Mouse (Mus musculus) B cell, adult 2 months (primary cell): ENCODE measurements around the gene Sgca.
"Not testable (repeated sequence)": the region's sequence is repeated elsewhere in the genome, so short reads cannot be mapped to it uniquely, and the experiment has no call there.

Source experiments
- DNase-seq, 2 experiments: peaks; one replicate each; pipeline ENCODE4 v3.0.0; 2022

Gene Sgca

GRCm38 (mm10) chr11:94985822-94986221, 9.7 kb upstream of the Sgca start:
- DNase-seq = no peak

GRCm38 (mm10) chr11:94985140-94985539, 9.0 kb upstream of the Sgca start:
- no peak for DNase-seq

DNA sequence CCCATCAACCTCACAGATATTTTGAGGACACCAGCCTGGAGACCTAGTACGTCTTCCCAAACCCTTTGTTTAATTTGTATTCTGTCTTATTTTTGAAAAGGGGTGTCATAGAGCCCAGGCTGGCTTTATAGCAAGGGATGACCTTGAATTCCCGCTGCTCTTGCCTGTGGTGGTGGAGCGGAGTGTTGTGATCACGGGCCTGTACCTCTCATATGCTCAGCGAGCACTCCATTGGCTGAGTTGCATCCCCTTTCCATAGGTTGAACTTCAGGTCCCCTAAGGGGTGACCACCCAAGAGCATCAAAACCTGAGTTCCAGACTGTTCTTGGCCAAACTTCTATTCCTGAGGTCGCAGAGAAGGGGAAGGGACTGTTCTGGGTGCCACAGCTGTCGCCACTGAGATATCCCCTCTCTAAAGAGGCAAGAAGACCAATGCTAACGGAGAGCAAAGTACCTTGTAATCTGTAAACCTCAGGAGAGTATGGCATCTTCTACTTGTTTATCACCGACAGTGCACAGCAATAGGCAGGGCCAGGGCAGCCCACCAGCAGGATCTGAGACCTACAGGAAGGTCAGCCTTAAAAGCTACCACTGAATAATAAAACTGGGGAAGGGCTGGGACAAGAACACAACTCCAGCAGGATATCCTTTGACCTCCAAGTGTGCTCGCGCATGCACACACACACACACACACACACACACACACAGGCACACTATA, 3.5 kb upstream of the Sgca start:
- no peak for DNase-seq

GRCm38 (mm10) chr11:94978947-94979346, 2.8 kb upstream of the Sgca start:
- DNase-seq = peak; percentile 95 to 96

DNA sequence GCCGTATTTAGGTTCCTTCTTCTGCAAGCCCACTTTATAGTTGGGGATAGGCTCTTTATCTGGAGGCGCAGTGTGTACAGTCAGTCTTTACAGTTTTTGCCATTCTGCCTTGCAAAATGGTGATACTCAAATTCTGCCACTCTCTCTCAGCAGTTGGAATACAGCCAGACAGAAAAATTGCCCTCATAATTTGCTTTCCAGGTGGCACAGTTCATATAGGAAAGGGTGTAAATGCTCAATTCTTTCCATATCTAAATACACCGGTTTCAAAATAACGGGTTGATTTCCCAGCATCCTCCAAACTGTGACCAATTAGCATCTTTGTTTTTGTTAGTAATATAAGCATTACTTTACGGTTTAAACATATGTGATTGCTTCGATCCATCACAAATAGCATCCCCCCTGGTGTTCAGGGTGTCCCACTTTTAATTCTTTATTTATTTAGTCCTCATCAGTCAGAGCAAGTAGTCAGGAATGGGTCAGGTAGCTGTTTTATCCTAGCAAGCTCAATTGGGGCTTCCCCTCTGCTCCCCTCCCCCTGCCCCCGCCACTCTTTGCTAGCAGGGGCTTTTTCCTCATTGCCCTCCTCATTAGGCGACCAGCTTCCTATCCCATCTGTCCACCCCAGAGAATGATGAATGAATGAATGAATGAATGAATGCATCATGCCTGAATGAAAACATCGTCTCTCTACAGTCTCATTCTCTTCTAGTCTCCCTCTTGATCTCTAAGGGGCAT, 2.2 kb upstream of the Sgca start:
- DNase-seq = no peak

DNA sequence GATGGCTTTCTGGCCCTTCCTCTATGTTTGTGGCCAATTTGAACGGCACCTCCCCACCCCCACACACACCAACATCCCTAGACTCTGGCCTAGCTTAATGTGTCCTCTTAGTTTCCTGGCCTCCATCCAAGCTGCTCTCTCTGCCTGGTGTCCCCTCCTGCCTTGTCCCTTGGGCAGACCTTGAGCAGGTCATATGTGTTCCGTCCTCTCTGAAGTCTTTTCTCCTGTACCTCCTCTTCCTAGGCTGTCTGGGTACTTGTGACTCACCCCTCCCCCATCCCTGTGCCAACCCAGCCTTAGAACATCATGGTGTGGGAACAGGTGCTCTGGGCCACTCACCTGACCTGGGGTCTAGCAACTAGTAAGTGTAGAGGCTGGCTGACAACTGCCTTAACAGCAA, 1.2 kb downstream of the Sgca start:
- no peak for DNase-seq

- DNase-seq = no peak
Observed at GRCm38 (mm10) chr11:94973313-94973712, 2.8 kb downstream of the Sgca start.

DNA sequence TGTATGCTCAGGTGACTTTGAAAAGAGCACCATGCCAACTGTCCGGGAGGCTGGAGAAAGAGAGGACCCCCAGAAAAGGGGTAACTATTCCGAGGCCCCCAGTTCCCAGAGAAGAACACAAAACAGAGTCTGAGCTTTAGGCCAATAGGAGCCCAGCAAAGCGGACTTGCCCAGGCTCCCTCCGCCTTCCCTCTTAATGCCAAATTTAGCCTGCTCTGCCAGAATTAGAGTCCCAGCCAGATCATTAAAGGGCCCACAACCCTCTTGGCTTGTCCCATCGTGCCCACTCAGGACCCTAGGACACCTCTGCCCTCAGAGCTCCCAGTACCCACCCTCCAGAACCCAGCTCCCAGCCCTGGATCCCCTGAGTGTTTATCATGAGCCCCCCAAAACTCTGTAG, 3.2 kb downstream of the Sgca start:
- no peak for DNase-seq

GRCm38 (mm10) chr11:94971895-94972615, 4.1 kb downstream of the Sgca start:
- peak in 1 of 2 experiments; percentile 5 for DNase-seq

GRCm38 (mm10) chr11:94970210-94970943, 5.8 kb downstream of the Sgca start:
- DNase-seq = peak; percentile 65 to 66

DNA sequence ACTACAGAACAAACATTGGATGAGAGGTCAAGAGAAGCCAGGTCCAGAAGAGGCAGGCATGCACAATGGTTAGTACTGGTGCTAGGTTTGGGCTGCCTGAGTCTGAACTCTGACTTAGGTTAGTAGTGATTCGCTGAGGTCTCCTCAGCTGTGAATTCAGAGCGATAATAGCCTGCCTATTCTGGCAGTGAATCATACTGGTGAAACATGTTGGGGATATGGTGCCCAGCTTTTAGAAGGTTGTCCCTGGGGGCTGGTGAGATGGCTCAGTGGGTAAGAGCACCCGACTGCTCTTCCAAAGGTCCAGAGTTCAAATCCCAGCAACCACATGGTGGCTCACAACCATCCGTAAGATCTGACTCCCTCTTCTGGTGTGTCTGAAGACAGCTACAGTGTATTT, 6.4 kb downstream of the Sgca start:
- not testable (repeated sequence) for DNase-seq

DNA sequence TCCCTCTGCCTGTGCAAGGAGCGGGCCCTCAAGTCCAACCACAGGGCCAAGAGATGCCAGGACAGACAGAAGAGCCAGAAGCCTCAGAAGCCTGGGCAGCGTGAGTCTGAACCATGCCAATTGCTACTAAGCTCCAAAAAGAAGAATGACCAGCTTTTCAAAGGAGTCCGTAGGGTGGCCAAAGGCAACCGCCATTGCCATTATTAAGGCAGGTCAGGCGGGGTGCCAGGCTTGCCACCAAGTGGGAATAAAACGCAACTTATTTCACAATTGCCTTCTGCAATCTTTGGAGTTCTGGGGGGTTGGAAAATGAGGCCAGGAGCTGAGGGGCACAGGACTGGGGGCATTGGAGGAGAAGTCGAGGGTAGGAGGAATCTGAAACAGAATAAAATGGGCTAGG, 7.9 kb downstream of the Sgca start:
- DNase-seq = no peak

DNA sequence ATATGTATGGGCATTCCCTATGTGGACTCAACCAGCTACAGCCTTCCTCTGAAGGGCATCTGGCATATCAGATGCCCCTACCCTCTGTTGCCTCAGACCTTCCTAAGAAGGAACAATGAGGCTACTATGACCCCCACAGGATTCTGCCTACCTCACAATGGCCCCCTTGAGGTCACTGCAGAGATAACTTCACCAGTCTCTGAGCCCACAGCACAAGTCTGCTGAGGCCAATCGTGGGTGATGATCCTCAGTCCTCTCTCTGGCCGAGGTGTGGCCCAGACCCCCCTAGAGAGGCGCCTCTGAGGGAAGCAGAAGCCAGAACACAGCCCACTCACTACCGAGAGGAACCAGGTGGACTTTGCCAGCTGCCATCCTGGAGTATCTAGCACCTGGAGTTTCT, 8.7 kb downstream of the Sgca start, which contains the start of gene Hils1:
TSS of gene Hils1 (plus strand) at position 175 of the 400 bp plus-strand sequence.
- DNase-seq = no peak

DNA sequence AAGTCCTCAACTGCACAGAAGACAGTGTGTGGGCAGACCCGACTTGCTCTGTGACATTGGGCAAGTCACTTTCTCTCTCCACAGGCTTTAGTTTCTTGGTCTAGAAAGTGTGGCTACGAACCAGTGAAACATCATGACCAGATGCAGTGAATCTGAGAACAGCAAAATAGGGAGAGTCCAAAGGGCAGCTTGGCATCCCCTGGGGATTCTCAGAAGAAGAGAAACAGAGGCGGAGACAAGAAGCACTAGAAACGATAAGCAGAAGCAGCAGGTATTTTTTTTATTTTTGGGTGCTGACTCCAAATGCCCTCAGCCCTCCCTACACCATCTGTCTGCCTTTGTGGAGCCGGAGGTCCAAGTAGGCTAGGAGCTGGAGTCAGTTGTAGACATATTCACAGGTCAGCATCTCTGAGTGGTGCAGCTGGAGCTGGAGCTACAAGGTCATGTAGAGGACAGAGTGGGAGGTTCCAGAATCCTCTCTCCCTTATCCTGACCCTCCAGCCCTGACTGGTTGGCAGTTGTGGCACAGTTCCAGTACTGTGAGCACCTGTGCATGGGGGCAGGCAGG, 13.5 kb downstream of the Sgca start:
- no peak for DNase-seq

- no peak for DNase-seq
Observed at GRCm38 (mm10) chr11:94958065-94958858, 17.9 kb downstream of the Sgca start.

- no peak for DNase-seq
Observed at GRCm38 (mm10) chr11:94957693-94958064, 18.4 kb downstream of the Sgca start.

GRCm38 (mm10) chr11:94955103-94955502, 21.0 kb downstream of the Sgca start:
- DNase-seq = no peak

- DNase-seq = no peak
Observed at GRCm38 (mm10) chr11:94952169-94952568, 24.0 kb downstream of the Sgca start.

GRCm38 (mm10) chr11:94945236-94945635, 30.9 kb downstream of the Sgca start:
- no peak for DNase-seq

GRCm38 (mm10) chr11:94944295-94944694, 31.8 kb downstream of the Sgca start:
- no peak for DNase-seq

GRCm38 (mm10) chr11:94943054-94943453, 33.1 kb downstream of the Sgca start:
- DNase-seq = no peak
